Mouse (Mus musculus): ENCODE results near the gene Psmd1.
A peak's percentile ranks its signal among the peaks of the same experiment; 100 is the strongest.

The Psmd1 gene

GRCm38 (mm10) chr1:86058856-86059769 lies 5.1 kb upstream of the Psmd1 start:
- DNase-seq (ENCODE audit: low read depth, low spot score) = peak; percentile 97

- DNase-seq (ENCODE audit: low read depth, low spot score) = peak; percentile 84
Observed at GRCm38 (mm10) chr1:86062523-86062922, 1.7 kb upstream of the Psmd1 start.

- no peak for DNase-seq (ENCODE audit: low read depth, low spot score)
Observed at GRCm38 (mm10) chr1:86076565-86076964, 12.4 kb downstream of the Psmd1 start.

- DNase-seq (ENCODE audit: low read depth, low spot score) = no peak
Observed at GRCm38 (mm10) chr1:86094413-86094812, 30.2 kb downstream of the Psmd1 start.

- DNase-seq (ENCODE audit: low read depth, low spot score) = no peak
Observed at GRCm38 (mm10) chr1:86105054-86105453, 40.9 kb downstream of the Psmd1 start.

- peak; percentile 14 for DNase-seq (ENCODE audit: low read depth, low spot score)
Observed at GRCm38 (mm10) chr1:86111779-86112178, 47.6 kb downstream of the Psmd1 start, which contains the start of gene Htr2b. Htr2b (minus strand) TSS chr1:86111970.

GRCm38 (mm10) chr1:86114141-86114540 lies 50.0 kb downstream of the Psmd1 start:
- no peak for DNase-seq (ENCODE audit: low read depth, low spot score)

- DNase-seq (ENCODE audit: low read depth, low spot score) = no peak
Observed at GRCm38 (mm10) chr1:86119549-86119948, 55.4 kb downstream of the Psmd1 start.

- no peak for DNase-seq (ENCODE audit: low read depth, low spot score)
Observed at GRCm38 (mm10) chr1:86126036-86126435, 61.8 kb downstream of the Psmd1 start.

- no peak for DNase-seq (ENCODE audit: low read depth, low spot score)
Observed at GRCm38 (mm10) chr1:86133337-86133736, 69.2 kb downstream of the Psmd1 start, which contains the start of gene Gm21972. Gm21972 (plus strand) TSS chr1:86133637.

- no peak for DNase-seq (ENCODE audit: low read depth, low spot score)
Observed at GRCm38 (mm10) chr1:86135315-86135714, 71.1 kb downstream of the Psmd1 start.

GRCm38 (mm10) chr1:86141081-86141480 lies 76.9 kb downstream of the Psmd1 start:
- no peak for DNase-seq (ENCODE audit: low read depth, low spot score)

GRCm38 (mm10) chr1:86143165-86143564 lies 79.0 kb downstream of the Psmd1 start:
- DNase-seq (ENCODE audit: low read depth, low spot score) = no peak

- DNase-seq (ENCODE audit: low read depth, low spot score) = peak; percentile 64
Observed at GRCm38 (mm10) chr1:86144001-86144944, 80.1 kb downstream of the Psmd1 start.

GRCm38 (mm10) chr1:86146293-86146692 lies 82.1 kb downstream of the Psmd1 start:
- DNase-seq (ENCODE audit: low read depth, low spot score) = no peak

GRCm38 (mm10) chr1:86147557-86147956 lies 83.4 kb downstream of the Psmd1 start:
- no peak for DNase-seq (ENCODE audit: low read depth, low spot score)

GRCm38 (mm10) chr1:86148161-86148560 lies 84.0 kb downstream of the Psmd1 start:
- DNase-seq (ENCODE audit: low read depth, low spot score) = no peak

GRCm38 (mm10) chr1:86150929-86151328 lies 86.7 kb downstream of the Psmd1 start:
- peak; percentile 44 for DNase-seq (ENCODE audit: low read depth, low spot score)

GRCm38 (mm10) chr1:86151376-86151775 lies 87.2 kb downstream of the Psmd1 start:
- no peak for DNase-seq (ENCODE audit: low read depth, low spot score)

- DNase-seq (ENCODE audit: low read depth, low spot score) = peak; percentile 61
Observed at GRCm38 (mm10) chr1:86152618-86153017, 88.4 kb downstream of the Psmd1 start.

GRCm38 (mm10) chr1:86154133-86154823 lies 90.1 kb downstream of the Psmd1 start, which contains the start of gene Armc9:
Armc9 (plus strand) TSS chr1:86154780.
- peak; percentile 98 for DNase-seq (ENCODE audit: low read depth, low spot score)

All from R1 (cell line).